Mouse (Mus musculus): ENCODE measurements around the gene Trip4.

Trip4 gene

GRCm38 (mm10) chr9:65833640-65834039 lies 75.0 kb downstream of the Trip4 start:
- no peak for DNase-seq

- DNase-seq: no peak
Measured at GRCm38 (mm10) chr9:65833230-65833629, 75.4 kb downstream of the Trip4 start.

GRCm38 (mm10) chr9:65832041-65832440 lies 76.6 kb downstream of the Trip4 start:
- no peak for DNase-seq

- DNase-seq: no peak
Measured at GRCm38 (mm10) chr9:65831164-65831563, 77.4 kb downstream of the Trip4 start.

GRCm38 (mm10) chr9:65830255-65830654 lies 78.3 kb downstream of the Trip4 start:
- no peak for DNase-seq

GRCm38 (mm10) chr9:65829410-65829809 lies 79.2 kb downstream of the Trip4 start:
- peak; percentile 76 for DNase-seq

GRCm38 (mm10) chr9:65828511-65828910 lies 80.1 kb downstream of the Trip4 start:
- DNase-seq: no peak

- DNase-seq: no peak
Measured at GRCm38 (mm10) chr9:65828016-65828403, 80.6 kb downstream of the Trip4 start.

GRCm38 (mm10) chr9:65827344-65828015 lies 81.1 kb downstream of the Trip4 start, which contains the start of gene Zfp609:
TSS of gene Zfp609 (minus strand) at chr9:65827564.
- peak; percentile 97 for DNase-seq

- peak; percentile 57 for DNase-seq
Measured at GRCm38 (mm10) chr9:65826588-65827343, 81.8 kb downstream of the Trip4 start.

GRCm38 (mm10) chr9:65826226-65826587 lies 82.4 kb downstream of the Trip4 start:
- no peak for DNase-seq

GRCm38 (mm10) chr9:65823716-65824462 lies 84.7 kb downstream of the Trip4 start:
- DNase-seq: no peak

GRCm38 (mm10) chr9:65822011-65822410 lies 86.6 kb downstream of the Trip4 start:
- DNase-seq: no peak

GRCm38 (mm10) chr9:65820301-65820700 lies 88.3 kb downstream of the Trip4 start:
- no peak for DNase-seq

GRCm38 (mm10) chr9:65818402-65818801 lies 90.2 kb downstream of the Trip4 start:
- DNase-seq: no peak

GRCm38 (mm10) chr9:65812841-65813240 lies 95.8 kb downstream of the Trip4 start:
- DNase-seq: no peak

GRCm38 (mm10) chr9:65811784-65812183 lies 96.8 kb downstream of the Trip4 start:
- no peak for DNase-seq

GRCm38 (mm10) chr9:65807818-65808217 lies 100.8 kb downstream of the Trip4 start:
- no peak for DNase-seq

GRCm38 (mm10) chr9:65807251-65807650 lies 101.3 kb downstream of the Trip4 start:
- no peak for DNase-seq

- no peak for DNase-seq
Measured at GRCm38 (mm10) chr9:65799770-65800169, 108.8 kb downstream of the Trip4 start.

GRCm38 (mm10) chr9:65795651-65796050 lies 112.9 kb downstream of the Trip4 start:
- DNase-seq: no peak

- DNase-seq: no peak
Measured at GRCm38 (mm10) chr9:65794313-65794712, 114.3 kb downstream of the Trip4 start.

GRCm38 (mm10) chr9:65793506-65793905 lies 115.1 kb downstream of the Trip4 start:
- DNase-seq: no peak

GRCm38 (mm10) chr9:65793086-65793485 lies 115.5 kb downstream of the Trip4 start:
- DNase-seq: no peak

Data from kidney, postnatal 10 days (tissue).